Mouse (Mus musculus) G1E (cell line): Measurements from ENCODE around the gene Nln. TPM values are rescaled to one million over a fixed set of nuclear protein-coding genes. Genes with fewer than 3 reads are reported as not detected.

ENCODE experiments used
- ATAC-seq: 2 replicates; pipeline ENCODE4 v1.8.0; 2016; ENCODE audit warnings: mild to moderate bottlenecking; ENCODE audit not compliant: insufficient number of reproducible peaks, poor library complexity, low FRiP score, severe bottlenecking; ENCODE audit errors: extremely low read depth
- DNase-seq: peaks from one replicate; pipeline ENCODE4 v3.0.0; 2012; ENCODE audit warnings: low spot score
- H3K27me3 ChIP-seq: 2 replicates; pipeline ENCODE4 v1.6.1; 2012; ENCODE audit warnings: mild to moderate bottlenecking, low read length, inconsistent platforms; ENCODE audit not compliant: insufficient read depth
- H3K36me3 ChIP-seq: replicated peaks from 2 replicates; pipeline ENCODE3; 2012; ENCODE audit warnings: mild to moderate bottlenecking, inconsistent platforms
- H3K4me1 ChIP-seq: 2 replicates; pipeline ENCODE4 v1.6.1; 2012; ENCODE audit warnings: low read depth, low read length, inconsistent platforms, mixed read lengths; ENCODE audit not compliant: insufficient read depth
- H3K4me3 ChIP-seq: 2 replicates; pipeline ENCODE4 v1.5.1; 2012; ENCODE audit warnings: low read depth, mild to moderate bottlenecking, inconsistent platforms, low read length, moderate library complexity, mixed read lengths
- H3K9me3 ChIP-seq: replicated peaks from 2 replicates; pipeline ENCODE4 v1.6.1; 2012; ENCODE audit warnings: inconsistent platforms
- CTCF ChIP-seq: IDR thresholded peaks from 2 replicates; pipeline ENCODE4 v1.5.1; 2012; ENCODE audit warnings: low read depth, low read length, inconsistent platforms, mixed read lengths
- GATA1 ChIP-seq: IDR thresholded peaks from 2 replicates; pipeline ENCODE4 v1.6.1; 2012; ENCODE audit warnings: borderline replicate concordance, low read length, inconsistent platforms, mixed read lengths
- GATA2 ChIP-seq: IDR thresholded peaks from 2 replicates; pipeline ENCODE4 v1.6.1; 2012; ENCODE audit warnings: low read depth, low read length, inconsistent platforms, borderline replicate concordance
- POLR2AphosphoS5 ChIP-seq: IDR thresholded peaks from 2 replicates; pipeline ENCODE4 v1.6.1; 2012; ENCODE audit warnings: low read depth, low read length, inconsistent platforms; ENCODE audit not compliant: insufficient replicate concordance
- TAL1 ChIP-seq: conservative IDR thresholded peaks from 2 replicates; pipeline ENCODE4 v1.6.1; 2012; ENCODE audit warnings: low read depth, low read length, inconsistent platforms, mixed read lengths
- polyA plus RNA-seq: library from polyadenylated mRNA; stranded (reverse); fragments of >175 nt; gene quantifications from 2 replicates; pipeline ENCODE4 v1.2.3, GENCODE M21; 2012
- total RNA-seq, 2 experiments: library from RNA; stranded (forward) in 1 of 2; stranded (reverse) in 1 of 2; fragments of 200-1000 nt in 1 of 2; fragments of >200 nt in 1 of 2; fragmentation: Nextera tagmentation in 1 of 2; gene quantifications; 2 replicates each; pipeline ENCODE4 v1.2.3; 2014 to 2017

The Nln gene
- total and polyA plus RNA-seq, 3 experiments = 15.4 to 31.7 (median 17.6) TPM

GRCm38 (mm10) chr13:103975101-103975500 is 134.3 kb downstream of the Nln start:
- H3K36me3 ChIP-seq = no peaks in the 10 kb centered on the region
- peaks cover 15% of the 10 kb centered on the region for H3K27me3 ChIP-seq
- H3K4me1 ChIP-seq = no peaks in the 10 kb centered on the region
- TF ChIP-seq GATA1 (no peak), CTCF (no peak), POLR2AphosphoS5 (no peak), TAL1 (no peak), GATA2 (no peak)
- no peak for DNase-seq
- no peak overlapping the region for H3K4me3 ChIP-seq
- H3K9me3 ChIP-seq = no peaks in the 10 kb centered on the region
- ATAC-seq = no peak

DNA sequence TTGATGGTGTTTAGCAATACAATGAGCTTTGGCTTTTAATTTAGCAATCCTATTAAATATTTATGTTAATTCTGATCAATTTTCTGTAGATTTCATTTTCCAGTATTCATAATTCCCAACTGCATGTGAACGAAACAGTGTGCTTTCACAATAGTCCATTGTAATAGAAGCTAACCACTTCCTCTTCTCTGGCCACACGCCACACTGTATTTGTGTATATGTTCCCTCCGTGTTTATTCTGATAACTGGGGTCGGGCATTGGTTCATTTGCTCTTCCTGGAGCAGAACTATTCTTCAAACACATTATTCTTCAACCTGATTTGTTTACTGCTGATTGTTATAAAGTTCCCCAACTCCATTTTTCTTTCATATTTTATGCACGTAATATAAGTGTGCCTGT is 135.4 kb downstream of the Nln start:
- ATAC-seq (no peak), DNase-seq (no peak)

More for the DNA sequence above, 135.4 kb downstream of the Nln start:
- Histone ChIP-seq H3K4me3 (no peak overlapping the region), H3K9me3 (no peaks in the 10 kb centered on the region), H3K36me3 (no peaks in the 10 kb centered on the region), H3K4me1 (no peaks in the 10 kb centered on the region), H3K27me3 (peaks cover 15% of the 10 kb centered on the region)
- no peak for TF ChIP-seq TAL1
- TF ChIP-seq GATA1 = no peak
- no peak for TF ChIP-seq GATA2
- no peak for TF ChIP-seq POLR2AphosphoS5
- no peak for TF ChIP-seq CTCF

Other genes with a start within 250 kb of the Nln start
- gene Erbin, start 189.1 kb downstream of the Nln start, total RNA-seq (2014; fragmentation: Nextera tagmentation) = 135 and 156 TPM in 2 replicates
- gene Erbin, start 189.1 kb downstream of the Nln start, total RNA-seq (2017) = 123 and 142 TPM in 2 replicates
- 7.9 and 9.8 TPM in 2 replicates for gene Erbin, start 189.1 kb downstream of the Nln start, polyA plus RNA-seq
- 0.23 TPM in 1 of 2 replicates, not detected in the other for gene Sgtb, start 127 bp upstream of the Nln start, total RNA-seq (2014; fragmentation: Nextera tagmentation)
- gene Sgtb, start 127 bp upstream of the Nln start, total RNA-seq (2017) = 0.16 and 0.29 TPM in 2 replicates
- 0.13 and 0.15 TPM in 2 replicates for gene Sgtb, start 127 bp upstream of the Nln start, polyA plus RNA-seq
- 64.5 and 66.2 TPM in 2 replicates for gene Trappc13, start 68.9 kb upstream of the Nln start, total RNA-seq (2014; fragmentation: Nextera tagmentation)
- gene Trappc13, start 68.9 kb upstream of the Nln start, total RNA-seq (2017) = 71.1 and 73.6 TPM in 2 replicates
- gene Trappc13, start 68.9 kb upstream of the Nln start, polyA plus RNA-seq = 0.99 and 3.0 TPM in 2 replicates
- 19.4 and 19.6 TPM in 2 replicates for gene Trim23, start 69.2 kb upstream of the Nln start, total RNA-seq (2014; fragmentation: Nextera tagmentation)
- 28.3 and 29.6 TPM in 2 replicates for gene Trim23, start 69.2 kb upstream of the Nln start, total RNA-seq (2017)
- gene Trim23, start 69.2 kb upstream of the Nln start, polyA plus RNA-seq = 0.87 and 1.3 TPM in 2 replicates
- gene Cenpk, start 119.0 kb upstream of the Nln start, total RNA-seq (2014; fragmentation: Nextera tagmentation) = 83.0 and 138 TPM in 2 replicates
- gene Cenpk, start 119.0 kb upstream of the Nln start, total RNA-seq (2017) = 85.5 and 119 TPM in 2 replicates
- gene Cenpk, start 119.0 kb upstream of the Nln start, polyA plus RNA-seq = 1.8 and 6.2 TPM in 2 replicates
- 120 and 130 TPM in 2 replicates for gene Ppwd1, start 119.2 kb upstream of the Nln start, total RNA-seq (2014; fragmentation: Nextera tagmentation)
- gene Ppwd1, start 119.2 kb upstream of the Nln start, total RNA-seq (2017) = 47.8 and 60.8 TPM in 2 replicates
- 5.9 and 7.8 TPM in 2 replicates for gene Ppwd1, start 119.2 kb upstream of the Nln start, polyA plus RNA-seq
- 11.8 and 13.4 TPM in 2 replicates for gene Adamts6, start 178.2 kb upstream of the Nln start, total RNA-seq (2014; fragmentation: Nextera tagmentation)
- 11.9 and 12.5 TPM in 2 replicates for gene Adamts6, start 178.2 kb upstream of the Nln start, total RNA-seq (2017)
- 0.13 and 0.26 TPM in 2 replicates for gene Adamts6, start 178.2 kb upstream of the Nln start, polyA plus RNA-seq